Mouse (Mus musculus): ENCODE results near the gene Tacc2. TPM values are rescaled to one million over a fixed set of nuclear protein-coding genes. Genes with fewer than 3 reads are reported as not detected.

The Tacc2 gene
- total and polyA plus RNA-seq, 3 experiments, result 3.5 to 21.5 TPM; not detected in 1

DNA sequence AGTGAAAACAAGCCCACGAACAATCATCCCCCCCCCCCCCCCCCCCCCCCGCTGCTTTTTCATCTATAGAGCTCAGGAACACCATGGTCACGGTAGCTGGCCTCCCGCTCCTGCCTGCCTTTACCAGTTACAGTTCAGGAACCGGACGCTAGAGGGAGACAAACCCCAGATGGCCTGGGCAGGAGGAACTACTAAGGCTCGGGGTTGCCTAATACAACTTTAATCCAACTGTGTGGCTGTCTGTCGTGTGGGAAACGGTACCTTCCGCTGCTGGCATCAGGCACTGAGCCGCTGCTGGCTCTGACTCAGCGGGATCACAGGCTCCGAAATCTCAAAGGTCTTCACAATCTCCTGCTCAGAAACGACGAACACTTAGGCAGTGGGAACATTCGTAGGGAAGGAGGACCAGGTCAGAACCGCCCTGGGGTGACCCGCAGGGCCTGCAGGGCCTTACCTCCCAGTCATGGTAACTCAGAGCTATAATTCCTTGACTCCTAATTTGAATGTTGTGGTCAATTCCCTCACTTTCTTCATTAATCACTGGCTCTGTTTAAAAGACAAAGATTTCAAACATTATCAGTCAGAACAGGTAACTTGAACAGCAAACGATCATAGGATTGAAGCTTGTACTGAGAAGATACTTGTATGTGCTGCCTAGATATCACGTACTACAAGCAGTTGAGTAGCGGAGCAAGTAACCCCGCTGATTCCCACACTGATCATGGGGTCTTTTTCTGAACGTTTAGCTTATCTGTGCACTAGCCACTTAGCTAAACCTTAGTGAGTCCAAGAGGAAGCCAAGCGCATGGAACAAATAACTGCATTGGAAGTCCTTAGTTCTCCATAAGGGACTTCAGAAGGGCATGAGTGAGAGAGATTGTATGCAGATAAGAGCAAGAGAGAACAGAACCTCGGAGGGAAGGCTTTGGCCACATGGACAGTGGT is 43.6 kb upstream of the Tacc2 start (continued):
- TF ChIP-seq POLR2AphosphoS5 (IDR thresholded peaks at IDR 0.05; ENCODE audit: borderline replicate concordance, low read depth, low read length), result no peak
- no peak for TF ChIP-seq MYC (IDR thresholded peaks at IDR 0.05; ENCODE audit: low read depth, low read length)
- TF ChIP-seq UBTF (IDR thresholded peaks at IDR 0.05; ENCODE audit: borderline replicate concordance, insufficient read depth, low read depth, low read length), result no peak
- peak; percentile 51 for TF ChIP-seq SMC3 (IDR thresholded peaks at IDR 0.05; ENCODE audit: low read depth, low read length)
- no peak for TF ChIP-seq ZKSCAN1 (IDR thresholded peaks at IDR 0.05; ENCODE audit: low read depth, low read length)
- TF ChIP-seq NRF1 (IDR thresholded peaks at IDR 0.05; ENCODE audit: insufficient read depth, low read depth, low read length, poor library complexity, severe bottlenecking), result no peak
- TF ChIP-seq MEF2A (IDR thresholded peaks at IDR 0.05; ENCODE audit: extremely low read depth, insufficient replicate concordance, low read depth, low read length, poor library complexity, severe bottlenecking), result no peak
- TF ChIP-seq POLR2AphosphoS2 (IDR thresholded peaks at IDR 0.05; ENCODE audit: low read length), result no peak
- TF ChIP-seq CHD2 (IDR thresholded peaks at IDR 0.05; ENCODE audit: low read length), result no peak
- no peak for TF ChIP-seq NELFE (IDR thresholded peaks at IDR 0.05; ENCODE audit: low read depth, low read length)
- TF ChIP-seq BHLHE40 (IDR thresholded peaks at IDR 0.05; ENCODE audit: borderline replicate concordance, low read depth, low read length), result no peak

DNA sequence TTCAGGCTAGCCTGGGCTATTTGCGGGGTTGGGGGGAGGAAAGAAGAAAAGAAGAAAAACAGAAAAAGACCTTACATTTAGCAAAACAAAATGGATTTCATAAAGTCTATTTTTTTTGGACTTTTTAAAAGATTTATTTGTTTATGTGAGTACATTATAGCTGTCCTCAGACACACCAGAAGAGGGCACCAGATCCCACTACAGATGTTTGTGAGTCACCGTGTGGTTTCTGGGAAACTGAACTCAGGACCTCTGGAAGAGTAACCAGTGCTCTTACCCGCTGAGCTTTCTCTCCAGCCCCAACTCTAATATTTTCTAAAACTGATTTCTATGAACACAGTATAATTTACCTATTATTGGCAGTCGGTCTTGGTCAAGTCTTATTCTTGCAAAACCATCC is 42.1 kb upstream of the Tacc2 start:
- Histone ChIP-seq H3K4me3 (ENCODE audit: control insufficient read depth in 1 of 2, insufficient read depth in 1 of 2, low read depth in 2 of 2, low read length in 2 of 2) (no peak overlapping the region), H3K4me1 (ENCODE audit: control insufficient read depth in 1 of 2, insufficient read depth in 2 of 2, low read length in 2 of 2) (peaks cover 0 to 3% of the 10 kb centered on the region in 2 experiments; a peak in 1 of 4 replicates), H3K27ac (ENCODE audit: control insufficient read depth, low read depth, low read length) (no peak overlapping the region), H3K36me3 (ENCODE audit: control insufficient read depth in 1 of 2, insufficient read depth in 2 of 2, low read length in 2 of 2) (peaks cover 12 to 35% of the 10 kb centered on the region in 2 experiments; a peak in 3 of 4 replicates), H3K9me3 (replicated peaks; ENCODE audit: insufficient read depth, low read length) (no peaks in the 10 kb centered on the region), H3K27me3 (ENCODE audit: control insufficient read depth in 1 of 2, insufficient read depth in 2 of 2, low read length in 2 of 2) (no peaks in the 10 kb centered on the region), H3K9ac (ENCODE audit: control insufficient read depth, low read depth, low read length, poor library complexity, severe bottlenecking) (no peak overlapping the region), H3K79me2 (ENCODE audit: control insufficient read depth, insufficient read depth, low read length, poor library complexity) (no peaks in the 10 kb centered on the region)
- TF ChIP-seq CTCF (IDR thresholded peaks at IDR 0.05 in 2 of 3, conservative IDR thresholded peaks at IDR 0.05 in 1 of 3; ENCODE audit: control insufficient read depth in 1 of 3, insufficient read depth in 1 of 3, low read depth in 2 of 3, low read length in 3 of 3, poor library complexity in 1 of 3, severe bottlenecking in 1 of 3), result peak; percentile 11 to 31 (median 26); a peak in 2 of 6 replicates
- no peak for TF ChIP-seq POLR2AphosphoS2 (IDR thresholded peaks at IDR 0.05; ENCODE audit: low read length)
- TF ChIP-seq CHD1 (IDR thresholded peaks at IDR 0.05; ENCODE audit: low read depth, low read length), result no peak
- TF ChIP-seq KAT2A (conservative IDR thresholded peaks at IDR 0.05; ENCODE audit: low read depth, low read length), result no peak
- DNase-seq (ENCODE audit: low read depth, low spot score), result peak; percentile 34

DNA sequence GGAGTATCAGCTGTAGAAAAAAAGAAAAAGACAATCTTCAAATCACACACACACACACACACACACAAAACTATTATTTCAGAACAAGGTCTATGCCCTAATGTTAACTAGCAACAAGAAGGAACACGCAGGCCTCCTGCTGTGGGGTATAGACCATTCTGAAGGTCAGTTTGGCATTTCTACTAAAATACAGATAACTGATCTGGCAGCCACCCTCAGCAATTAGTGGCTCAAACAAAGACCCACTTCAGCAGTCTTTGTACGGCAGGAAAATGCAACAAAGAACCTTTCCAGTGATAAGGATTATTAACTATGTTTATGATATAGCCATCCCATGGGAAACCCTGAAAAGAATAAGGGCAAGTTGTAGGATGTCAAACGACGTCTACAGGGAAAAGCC is 40.2 kb upstream of the Tacc2 start:
- no peak for TF ChIP-seq MEF2A (IDR thresholded peaks at IDR 0.05; ENCODE audit: extremely low read depth, insufficient replicate concordance, low read depth, low read length, poor library complexity, severe bottlenecking)
- TF ChIP-seq HCFC1 (IDR thresholded peaks at IDR 0.05; ENCODE audit: low read depth, low read length), result no peak
- no peak for TF ChIP-seq MAZ (IDR thresholded peaks at IDR 0.05; ENCODE audit: low read depth, low read length)
- TF ChIP-seq NELFE (IDR thresholded peaks at IDR 0.05; ENCODE audit: low read depth, low read length), result no peak
- no peak for TF ChIP-seq ZKSCAN1 (IDR thresholded peaks at IDR 0.05; ENCODE audit: low read depth, low read length)
- peaks cover 12 to 34% of the 10 kb centered on the region in 2 experiments; a peak in 3 of 4 replicates for H3K36me3 ChIP-seq (ENCODE audit: control insufficient read depth in 1 of 2, insufficient read depth in 2 of 2, low read length in 2 of 2)
- no peak for DNase-seq (ENCODE audit: low read depth, low spot score)

More for the DNA sequence above, 40.2 kb upstream of the Tacc2 start:
- Histone ChIP-seq H3K9ac (ENCODE audit: control insufficient read depth, low read depth, low read length, poor library complexity, severe bottlenecking) (no peak overlapping the region), H3K9me3 (replicated peaks; ENCODE audit: insufficient read depth, low read length) (no peaks in the 10 kb centered on the region), H3K27me3 (ENCODE audit: control insufficient read depth in 1 of 2, insufficient read depth in 2 of 2, low read length in 2 of 2) (no peaks in the 10 kb centered on the region), H3K79me2 (ENCODE audit: control insufficient read depth, insufficient read depth, low read length, poor library complexity) (0 out of 2 replicates have a peak, but pooled peaks cover 3% of the 10 kb centered on the region), H3K4me1 (ENCODE audit: control insufficient read depth in 1 of 2, insufficient read depth in 2 of 2, low read length in 2 of 2) (peaks cover 0 to 3% of the 10 kb centered on the region in 2 experiments; a peak in 1 of 4 replicates), H3K27ac (ENCODE audit: control insufficient read depth, low read depth, low read length) (no peak overlapping the region), H3K4me3 (ENCODE audit: control insufficient read depth in 1 of 2, insufficient read depth in 1 of 2, low read depth in 2 of 2, low read length in 2 of 2) (no peak overlapping the region)
